In the genomic region with DNA sequence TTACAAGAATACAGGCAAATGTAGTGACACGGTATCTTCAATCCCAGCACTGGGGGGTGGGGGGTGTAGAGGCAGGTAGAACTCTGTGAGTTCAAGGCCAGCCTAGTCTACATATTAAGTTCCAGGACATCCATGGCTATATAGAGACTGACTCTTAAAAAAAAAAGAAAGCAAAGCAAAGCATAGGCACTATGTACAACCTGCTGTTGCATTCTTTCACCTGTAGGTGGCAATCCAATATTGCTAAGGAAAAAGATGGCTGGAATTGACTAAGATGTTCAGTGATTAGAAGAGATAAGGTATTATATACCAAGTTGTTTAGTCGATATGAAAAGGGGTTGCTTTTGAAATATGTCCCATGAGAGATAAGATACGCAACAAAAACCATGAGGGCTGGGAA, we compare ENCODE assay signal across 9 mouse cellular contexts. TPM values are rescaled to one million over a fixed set of nuclear protein-coding genes. Genes with fewer than 3 reads are reported as not detected.
A peak's percentile ranks its signal among the peaks of the same experiment; 100 is the strongest.
DNase-seq lines count a peak whose midpoint lies in the region; ATAC-seq and TF ChIP-seq lines count a peak whose summit lies in the region.
"Had no signal": no experiment of that assay in that cellular context is flagged by ENCODE, and none has a peak within 500 bp of the region (broad histone marks: within the 10 kb centered on the region; RNA-seq: fewer than 3 reads in every experiment).

No protein-coding gene starts in this region.

- no peak for TF ChIP-seq EP300 in heart, postnatal 0 days (IDR thresholded peaks at IDR 0.05; ENCODE audit: low read depth)

- WGBS in neural tube, embryonic 13.5 days = 74% methylated on average over 3 of the region's 3 CpGs
- WGBS in heart, postnatal 0 days = 62% methylated on average over 3 of the region's 3 CpGs

- no peak overlapping the region for H3K9ac ChIP-seq in neural tube, embryonic 13.5 days
- H3K9ac ChIP-seq in heart, postnatal 0 days (replicated peaks; ENCODE audit: low read depth, low read length) = no peak overlapping the region

- H3K4me1 ChIP-seq in neural tube, embryonic 13.5 days (replicated peaks) = no peaks in the 10 kb centered on the region
- no peaks in the 10 kb centered on the region for H3K4me1 ChIP-seq in heart, postnatal 0 days (ENCODE audit: control insufficient read depth, insufficient read depth)

- H3K4me2 ChIP-seq in neural tube, embryonic 13.5 days = no peak overlapping the region
- H3K4me2 ChIP-seq in heart, postnatal 0 days (ENCODE audit: low read depth, low read length) = no peak overlapping the region

- no peak overlapping the region for H3K27ac ChIP-seq in neural tube, embryonic 13.5 days (replicated peaks)
- no peak overlapping the region for H3K27ac ChIP-seq in heart, postnatal 0 days (ENCODE audit: low read depth)

- DNase-seq in frontal cortex, postnatal 10 days (ENCODE audit: low spot score in 2 of 2) = no peak
- DNase-seq in neural tube, embryonic 10.5 days (ENCODE audit: extremely low spot score, low spot score) = no peak
- DNase-seq in c-Kit-positive CD71-positive TER-119-positive erythroid progenitor cells, embryonic 14.5 days (ENCODE audit: low spot score) = peak; percentile 59
- peak; percentile 53 for DNase-seq in heart, postnatal 0 days (ENCODE audit: low spot score)
- peak; percentile 73 for DNase-seq in lung, postnatal 10 days
- peak; percentile 65 for DNase-seq in thymus, postnatal 14 days

- TF ChIP-seq CTCF in heart, postnatal 0 days (IDR thresholded peaks at IDR 0.05; ENCODE audit: low read depth) = peak; percentile 89

- no peaks in the 10 kb centered on the region for H3K9me3 ChIP-seq in neural tube, embryonic 13.5 days
- no peaks in the 10 kb centered on the region for H3K9me3 ChIP-seq in heart, postnatal 0 days (replicated peaks; ENCODE audit: control insufficient read depth, low read length)

- H3K4me3 ChIP-seq in neural tube, embryonic 13.5 days = no peak overlapping the region
- H3K4me3 ChIP-seq in heart, postnatal 0 days (ENCODE audit: low read depth, low read length) = no peak overlapping the region
- H3K4me3 ChIP-seq: myocyte had no signal

- no peaks in the 10 kb centered on the region for H3K36me3 ChIP-seq in neural tube, embryonic 13.5 days
- no peaks in the 10 kb centered on the region for H3K36me3 ChIP-seq in heart, postnatal 0 days (replicated peaks; ENCODE audit: control insufficient read depth, insufficient read depth, low read length)

- peak; percentile 72; the same call in 1 of the 2 replicates for ATAC-seq in frontal cortex, adult (ENCODE audit: low TSS enrichment)
- ATAC-seq in neural tube, embryonic 13.5 days (ENCODE audit: low read depth) = 0 out of 2 replicates have a peak, but pooled peaks have one; percentile 63
- ATAC-seq in heart, postnatal 0 days (ENCODE audit: insufficient read depth, low read depth) = 0 out of 2 replicates have a peak, but pooled peaks have one; percentile 36

- H3K27me3 ChIP-seq in neural tube, embryonic 13.5 days = no peaks in the 10 kb centered on the region
- no peaks in the 10 kb centered on the region for H3K27me3 ChIP-seq in heart, postnatal 0 days (ENCODE audit: control insufficient read depth, insufficient read depth, low read length)

RNA-seq across cellular contexts. Expression of a gene that starts 31.5 kb away (rescaled TPM):
- polyA plus RNA-seq in neural tube, embryonic 13.5 days (2015; fragmentation: Nextera tagmentation; extraction: Ambion mirVana) = 7.8 and 9.0 TPM in 2 replicates
- total RNA-seq in heart, postnatal 0 days (2014; rRNA removed; ENCODE audit: low replicate concordance) = 27.1 and 34.4 TPM in 2 replicates
- polyA plus RNA-seq in heart, postnatal 0 days (2015; fragmentation: Nextera tagmentation; extraction: Ambion mirVana) = 3.9 and 4.5 TPM in 2 replicates

Comparison
In these comparisons a context has a peak if more than half of its experiments do, and no peak if none do; other contexts are left out.
1. DNase-seq: peak in c-Kit-positive CD71-positive TER-119-positive erythroid progenitor cells, embryonic 14.5 days (single experiment), heart, postnatal 0 days (single experiment), lung, postnatal 10 days (single experiment) and thymus, postnatal 14 days (single experiment); none in frontal cortex, postnatal 10 days (0 of 2) and neural tube, embryonic 10.5 days (single experiment).
2. Peak in every context shown above with its lines, with median percentiles within 50 percentile points of each other: ATAC-seq.